Mouse (Mus musculus): ENCODE measurements around the gene Rac3.

DNA sequence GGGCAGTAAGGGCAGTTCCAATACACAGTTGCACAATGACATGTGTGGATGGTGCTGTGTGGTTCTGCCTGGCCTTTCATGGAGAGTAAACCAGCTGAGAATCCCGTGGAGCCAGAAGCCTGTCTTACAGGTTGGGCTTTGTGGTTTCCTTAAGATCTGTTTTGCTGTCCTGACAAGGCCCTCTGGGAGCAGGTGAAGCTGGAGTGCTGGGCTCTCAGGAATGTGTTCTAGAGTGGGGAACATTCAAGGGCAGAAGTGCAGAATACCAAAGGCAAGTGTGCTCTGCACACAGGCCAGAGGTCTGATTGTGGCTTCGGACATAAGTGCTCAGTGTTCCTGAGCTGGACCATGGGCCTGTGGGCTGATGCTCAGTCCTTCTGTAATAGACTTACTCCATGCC is 36.6 kb upstream of the Rac3 start:
- TF ChIP-seq POLR2A (IDR thresholded peaks at IDR 0.05; ENCODE audit: extremely low read depth, insufficient read depth, low read length) = no peak
- no peak for TF ChIP-seq CTCF (IDR thresholded peaks at IDR 0.05; ENCODE audit: extremely low read depth, insufficient read depth, low read length)

All from cortical plate, adult 2 months (tissue).